Mouse (Mus musculus): ENCODE data around the gene Myo15.
"Not testable (repeated sequence)": the region's sequence is repeated elsewhere in the genome, so short reads cannot be mapped to it uniquely, and the experiment has no call there.

Myo15 gene

DNA sequence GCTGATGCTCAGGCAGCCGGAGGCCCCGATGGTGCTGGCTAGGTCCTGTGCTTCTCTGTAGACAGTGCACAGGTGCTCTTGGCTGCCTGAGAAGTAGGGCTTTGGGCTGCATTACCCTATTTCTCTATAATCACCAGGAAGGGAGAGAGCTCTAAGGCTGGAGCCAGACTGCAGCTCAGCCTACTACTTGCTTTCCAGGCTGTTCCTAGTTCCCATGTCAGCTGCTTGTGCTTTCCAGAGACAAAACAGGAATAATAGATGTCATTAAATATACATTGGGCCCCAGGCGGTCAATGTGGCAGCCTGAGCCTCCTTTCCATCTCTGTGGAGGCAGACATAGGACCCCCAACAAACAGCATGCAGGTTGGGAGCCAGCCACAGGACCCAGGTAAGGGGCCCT, at the start of gene Myo15:
Myo15 (plus strand) TSS at position 301 of the 400 bp plus-strand sequence.
- DNase-seq (ENCODE audit: low read depth in 1 of 2, low spot score in 2 of 2) = no peak

- DNase-seq (ENCODE audit: low read depth in 1 of 2, low spot score in 2 of 2) = no peak
Measured at GRCm38 (mm10) chr11:60422046-60422668, 47.0 kb upstream of the Myo15 start.

GRCm38 (mm10) chr11:60423006-60423405, 46.1 kb upstream of the Myo15 start:
- DNase-seq (ENCODE audit: low read depth in 1 of 2, low spot score in 2 of 2) = no peak

DNA sequence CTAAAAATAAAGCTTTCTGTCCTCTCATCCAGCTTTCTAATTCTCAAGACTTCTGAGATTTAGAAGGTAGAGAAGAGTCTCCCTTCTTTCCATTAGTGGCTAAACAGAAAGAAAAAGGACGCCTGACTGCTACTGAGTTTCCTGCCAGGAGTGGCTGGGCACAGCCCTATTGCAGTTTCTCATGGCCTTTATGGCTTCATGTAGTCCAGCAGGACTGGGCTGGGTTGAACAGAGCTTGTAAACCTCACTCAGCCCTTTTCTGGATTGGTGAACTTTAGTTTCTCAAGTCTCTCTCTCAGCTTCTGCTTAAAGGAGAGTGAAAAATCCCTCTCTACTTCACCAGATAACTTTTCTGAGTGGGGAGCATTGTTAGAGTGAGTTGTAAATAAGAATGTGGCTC, 42.7 kb upstream of the Myo15 start:
- no peak for DNase-seq (ENCODE audit: low read depth in 1 of 2, low spot score in 2 of 2)

GRCm38 (mm10) chr11:60427628-60428027, 41.5 kb upstream of the Myo15 start:
- no peak for DNase-seq (ENCODE audit: low read depth in 1 of 2, low spot score in 2 of 2)

- DNase-seq (ENCODE audit: low read depth in 1 of 2, low spot score in 2 of 2) = no peak
Measured at GRCm38 (mm10) chr11:60433501-60433900, 35.6 kb upstream of the Myo15 start.

GRCm38 (mm10) chr11:60435133-60435532, 34.0 kb upstream of the Myo15 start:
- DNase-seq (ENCODE audit: low read depth in 1 of 2, low spot score in 2 of 2) = no peak

- DNase-seq (ENCODE audit: low read depth in 1 of 2, low spot score in 2 of 2) = no peak
Measured at GRCm38 (mm10) chr11:60436618-60437017, 32.5 kb upstream of the Myo15 start.

- not testable (repeated sequence) for DNase-seq (ENCODE audit: low read depth in 1 of 2, low spot score in 2 of 2)
Measured at GRCm38 (mm10) chr11:60439621-60440020, 29.5 kb upstream of the Myo15 start.

GRCm38 (mm10) chr11:60440176-60440575, 29.0 kb upstream of the Myo15 start:
- DNase-seq (ENCODE audit: low read depth in 1 of 2, low spot score in 2 of 2) = no peak

DNA sequence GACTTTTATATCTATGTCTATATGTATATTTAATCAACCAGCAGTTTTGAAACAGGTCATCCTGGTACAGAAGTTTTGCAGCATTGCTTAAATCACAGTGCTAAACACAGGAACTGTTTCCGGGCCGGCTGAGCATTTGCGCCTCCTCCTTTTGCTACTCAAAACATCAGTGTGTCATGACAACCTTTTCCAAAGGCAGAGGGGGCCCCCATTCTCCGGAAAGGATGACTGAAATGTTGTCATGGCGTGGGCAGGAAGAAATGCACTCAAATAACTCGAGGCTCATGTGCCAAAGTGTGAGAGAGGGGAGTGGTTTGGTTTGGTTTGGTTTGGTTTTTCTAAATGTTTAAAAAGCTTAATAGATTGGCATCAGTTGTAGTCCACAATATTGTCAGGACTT, 26.2 kb upstream of the Myo15 start:
- DNase-seq (ENCODE audit: low read depth in 1 of 2, low spot score in 2 of 2) = no peak

GRCm38 (mm10) chr11:60444007-60444406, 25.1 kb upstream of the Myo15 start:
- DNase-seq (ENCODE audit: low read depth in 1 of 2, low spot score in 2 of 2) = no peak

- peak; percentile 57 to 83 for DNase-seq (ENCODE audit: low read depth in 1 of 2, low spot score in 2 of 2)
Measured at GRCm38 (mm10) chr11:60454080-60454744, 14.9 kb upstream of the Myo15 start, which contains the start of gene Drg2. Gene Drg2 (plus strand): TSS chr11:60454591.

GRCm38 (mm10) chr11:60454745-60455087, 14.4 kb upstream of the Myo15 start:
- no peak for DNase-seq (ENCODE audit: low read depth in 1 of 2, low spot score in 2 of 2)

DNA sequence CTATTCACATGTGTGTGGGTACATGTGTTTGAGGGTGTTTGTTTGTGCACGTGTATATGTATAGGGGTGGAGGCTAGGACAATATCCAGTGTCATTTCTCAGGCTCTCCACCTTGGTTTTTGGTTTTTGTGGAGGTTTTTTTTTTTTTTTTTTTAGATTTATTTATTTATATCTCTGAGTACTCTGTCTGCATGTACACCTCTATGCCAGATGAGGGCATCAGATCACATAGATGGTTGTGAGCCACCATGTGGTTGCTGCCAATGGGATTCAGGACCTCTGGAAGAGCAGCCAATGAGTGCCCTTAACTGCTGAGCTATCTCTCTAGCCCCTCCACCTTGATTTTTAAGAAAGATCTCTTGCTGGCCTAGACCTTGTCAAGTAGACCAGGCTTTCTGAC, 11.2 kb upstream of the Myo15 start:
- no peak for DNase-seq (ENCODE audit: low read depth in 1 of 2, low spot score in 2 of 2)

DNA sequence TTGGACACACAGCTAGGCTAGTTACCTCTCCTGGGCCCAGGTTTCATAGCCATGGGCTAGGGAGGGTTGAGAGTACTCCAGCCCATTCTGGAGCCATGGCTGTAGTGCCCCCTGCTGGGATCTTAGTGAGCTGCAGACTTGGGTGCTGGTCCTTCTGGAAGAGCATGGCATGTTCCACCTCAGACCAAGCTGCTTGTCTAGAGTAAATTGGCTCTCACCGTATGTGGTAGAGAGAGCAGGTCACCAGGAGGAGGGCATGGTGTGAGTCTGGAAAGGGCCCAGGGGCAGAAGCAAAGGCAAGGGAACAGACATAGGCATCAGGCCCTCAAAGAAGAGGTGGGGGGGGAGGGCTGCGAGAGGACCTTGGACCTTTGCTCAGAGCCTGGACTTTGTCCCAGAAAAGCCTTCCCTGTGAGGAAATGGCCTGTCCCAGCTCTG, 3.2 kb upstream of the Myo15 start:
- no peak for DNase-seq (ENCODE audit: low read depth in 1 of 2, low spot score in 2 of 2)

DNA sequence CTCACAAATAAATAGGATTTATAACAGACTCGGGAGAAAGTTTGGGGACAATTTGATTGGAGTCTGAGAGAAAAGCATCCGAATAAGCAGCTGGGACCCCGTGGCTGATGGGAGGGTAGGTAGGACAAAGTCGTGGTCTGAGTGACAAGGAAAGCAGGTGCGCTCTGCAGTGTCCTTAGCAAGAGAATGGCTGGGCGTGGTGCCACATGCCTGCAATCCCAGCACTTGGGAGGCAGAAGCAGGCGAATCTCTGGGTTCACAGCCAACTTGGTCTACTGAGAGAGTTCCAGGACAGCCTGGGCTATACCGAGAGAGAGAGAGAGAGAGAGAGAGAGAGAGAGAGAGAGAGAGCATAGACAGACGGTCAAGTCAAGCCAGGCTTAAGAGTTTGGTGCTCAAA, 1.6 kb downstream of the Myo15 start:
- DNase-seq (ENCODE audit: low read depth in 1 of 2, low spot score in 2 of 2) = no peak

GRCm38 (mm10) chr11:60474534-60474933, 5.4 kb downstream of the Myo15 start:
- DNase-seq (ENCODE audit: low read depth in 1 of 2, low spot score in 2 of 2) = no peak

DNA sequence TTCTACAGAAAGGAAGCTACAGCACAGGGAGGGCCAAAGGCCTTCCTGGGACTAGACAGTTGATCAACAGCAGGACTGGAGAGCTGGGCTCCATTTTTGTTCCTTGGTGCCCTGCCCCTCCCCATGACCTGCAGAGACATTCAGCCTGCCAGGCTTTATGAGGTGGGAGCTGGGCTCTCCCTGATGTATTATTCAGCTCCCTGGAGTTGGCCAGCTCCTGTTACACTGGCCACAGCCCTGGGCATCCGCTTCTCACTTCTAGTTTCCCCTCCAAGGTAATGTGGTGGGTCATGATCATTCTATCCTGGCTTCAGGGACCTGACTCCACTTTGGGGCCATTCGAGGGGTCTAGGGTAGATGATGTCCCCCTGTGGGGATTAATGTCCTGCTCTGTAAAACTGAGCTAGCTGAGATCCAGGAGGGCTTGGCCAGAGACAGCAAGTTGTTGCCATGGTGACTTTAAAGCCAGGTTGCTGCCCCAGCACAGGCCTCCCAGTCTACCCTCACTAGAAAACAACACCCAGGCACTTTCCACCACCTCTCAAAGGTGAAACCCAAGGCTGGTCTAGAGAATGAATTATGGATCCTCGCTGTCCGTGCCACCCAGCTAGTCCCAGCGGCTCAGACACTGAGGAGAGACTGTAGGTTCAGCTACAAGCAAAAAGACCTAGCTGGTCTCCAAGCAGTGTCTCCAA, 6.7 kb downstream of the Myo15 start:
- no peak for DNase-seq (ENCODE audit: low read depth in 1 of 2, low spot score in 2 of 2)

DNA sequence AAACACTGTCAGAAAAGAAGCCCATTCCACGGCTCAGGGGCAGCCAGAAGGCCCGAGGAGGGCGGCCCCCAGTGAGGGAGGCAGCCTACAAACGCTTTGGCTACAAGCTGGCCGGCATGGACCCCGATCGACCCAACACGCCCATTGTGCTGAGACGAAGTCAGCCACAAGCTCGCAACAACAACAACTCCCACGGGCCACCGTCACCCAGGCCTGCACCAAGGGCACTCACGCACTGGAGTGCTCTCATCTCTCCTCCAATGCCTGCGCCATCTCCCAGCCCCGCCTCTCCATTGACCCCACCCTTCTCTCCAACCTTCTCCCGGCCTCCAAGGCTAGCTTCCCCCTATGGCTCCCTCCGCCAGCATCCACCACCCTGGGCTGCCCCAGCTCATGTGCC, 9.0 kb downstream of the Myo15 start:
- no peak for DNase-seq (ENCODE audit: low read depth in 1 of 2, low spot score in 2 of 2)

DNA sequence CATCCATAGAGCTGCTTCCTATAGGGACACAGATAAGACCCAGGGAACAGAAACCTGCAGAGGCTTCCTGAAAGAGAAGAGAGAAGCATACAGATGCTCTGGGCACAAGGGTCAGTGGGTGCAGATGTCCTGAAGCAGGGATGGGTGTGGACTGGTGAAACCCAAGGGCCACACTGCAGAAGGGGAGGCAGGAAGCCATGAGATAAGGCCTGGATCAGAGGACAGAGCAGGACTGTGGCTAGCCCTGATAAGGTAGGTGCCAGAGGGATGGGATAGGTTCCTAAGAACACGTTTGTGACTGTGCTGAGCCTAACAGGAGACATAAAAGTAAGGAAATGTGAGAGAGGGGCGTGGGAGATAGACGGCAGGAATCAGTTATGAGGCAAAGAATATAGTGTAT, 17.1 kb downstream of the Myo15 start:
- no peak for DNase-seq (ENCODE audit: low read depth in 1 of 2, low spot score in 2 of 2)

DNA sequence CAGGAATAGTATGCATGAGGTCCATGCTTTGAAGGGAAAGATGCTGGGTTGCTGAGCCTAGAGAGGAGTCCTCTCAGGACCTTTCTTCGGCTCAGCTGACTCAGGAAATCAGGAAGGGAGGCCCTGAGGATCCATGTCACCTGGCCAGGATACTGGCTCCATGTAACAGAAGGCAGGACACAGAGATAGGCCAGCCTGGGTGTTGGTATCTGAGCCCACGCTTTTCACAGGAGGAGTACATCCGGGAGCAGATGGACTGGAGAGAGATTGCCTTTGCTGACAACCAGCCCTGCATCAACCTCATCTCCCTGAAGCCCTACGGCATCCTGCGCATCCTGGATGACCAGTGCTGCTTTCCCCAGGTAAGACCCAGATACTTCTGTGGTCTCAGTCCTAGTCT, 23.6 kb downstream of the Myo15 start:
- DNase-seq (ENCODE audit: low read depth in 1 of 2, low spot score in 2 of 2) = no peak

Measured in monocyte, adult 2 months (primary cell).